Mouse (Mus musculus): ENCODE data around the gene Lhfp.

- TF ChIP-seq POLR2A (IDR thresholded peaks at IDR 0.05; ENCODE audit: borderline replicate concordance, extremely low read depth, low read depth, low read length) (no peak), CTCF (IDR thresholded peaks at IDR 0.05; ENCODE audit: insufficient read depth, low read length) (peak; percentile 18; the same call in 1 of the 2 replicates)
These were observed 198.8 kb downstream of the Lhfp start for GRCm38 (mm10) chr3:53240150-53240549.

All from lung, adult 2 months (tissue).